Mouse (Mus musculus) limb, embryonic 12.5 days (tissue): ENCODE measurements around the gene Schip1. TPM values are rescaled to one million over a fixed set of nuclear protein-coding genes. Genes with fewer than 3 reads are reported as not detected.

Source experiments
- ATAC-seq: fragments of 200-750 bp; cut with Nextera tagmentation; 2 replicates; pipeline ENCODE4 v1.8.0; 2017; ENCODE audit warnings: low read depth, moderate TSS enrichment; ENCODE audit not compliant: insufficient number of reproducible peaks, insufficient read depth, low FRiP score, low TSS enrichment
- H3K27ac ChIP-seq: fragments of 300-500 bp; sonication (generic); 2 replicates; pipeline ENCODE4 v1.5.1; 2016; ENCODE audit warnings: mild to moderate bottlenecking, moderate library complexity
- H3K27me3 ChIP-seq: fragments of 300-500 bp; sonication (generic); 2 replicates; pipeline ENCODE4 v1.6.1; 2016; ENCODE audit warnings: mild to moderate bottlenecking, moderate library complexity
- H3K36me3 ChIP-seq: fragments of 300-500 bp; sonication (generic); 2 replicates; pipeline ENCODE4 v1.6.1; 2016; ENCODE audit warnings: mild to moderate bottlenecking, moderate library complexity
- H3K4me1 ChIP-seq: fragments of 300-500 bp; sonication (generic); replicated peaks from 2 replicates; pipeline ENCODE4 v1.6.1; 2016
- H3K4me2 ChIP-seq: fragments of 300-500 bp; sonication (generic); 2 replicates; pipeline ENCODE4 v1.6.1; 2016; ENCODE audit warnings: mild to moderate bottlenecking, moderate library complexity
- H3K4me3 ChIP-seq: fragments of 300-500 bp; sonication (generic); replicated peaks from 2 replicates; pipeline ENCODE4 v1.5.1; 2016; ENCODE audit warnings: mild to moderate bottlenecking
- H3K9ac ChIP-seq: fragments of 300-500 bp; sonication (generic); replicated peaks from 2 replicates; pipeline ENCODE4 v1.6.1; 2016; ENCODE audit warnings: mild to moderate bottlenecking, moderate library complexity
- H3K9me3 ChIP-seq: fragments of 300-500 bp; sonication (generic); 2 replicates; pipeline ENCODE4 v1.6.1; 2016; ENCODE audit warnings: mild to moderate bottlenecking, moderate library complexity
- WGBS: fragments of 180-500 bp; shearing (Covaris S2); methylation state at CpG from one replicate; pipeline ENCODE4 v1.1.7; 2016; 5-methylcytosine and 5-hydroxymethylcytosine counted together
- polyA plus RNA-seq: library from polyadenylated mRNA; unstranded; fragments of >200 nt; fragmentation: Nextera tagmentation; extraction: Ambion mirVana; gene quantifications from 2 replicates; pipeline ENCODE4 v1.2.1, GENCODE M21; 2016

Schip1 gene
- polyA plus RNA-seq, result 28.4 and 31.6 TPM in 2 replicates

DNA sequence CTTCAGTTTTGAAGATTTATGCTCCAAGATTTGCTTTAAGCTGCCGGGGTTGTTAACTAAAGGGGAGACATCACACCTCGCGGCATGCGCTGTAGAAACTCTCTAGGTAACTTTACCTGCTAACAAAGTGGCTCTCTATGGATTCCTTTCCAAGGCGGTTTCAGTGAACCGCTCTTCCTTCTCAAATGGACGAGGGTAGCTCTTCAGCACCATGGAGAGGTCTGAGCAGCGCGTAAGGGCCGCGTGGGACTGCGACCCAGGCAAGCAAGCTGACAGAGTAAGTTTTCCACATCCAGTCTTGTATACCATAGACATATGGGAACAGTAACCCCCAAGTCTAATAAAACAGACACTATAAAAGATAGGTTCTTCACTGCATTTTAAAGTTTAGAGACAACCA lies at the start of gene Schip1:
Schip1 (plus strand) TSS at position 72 of the 400 bp plus-strand sequence.
- 31% methylated on average over 12 of the region's 12 CpGs for WGBS
- Histone ChIP-seq H3K9ac (no peak within 1 kb of the TSS), H3K27ac (no peak within 1 kb of the TSS), H3K4me2 (no peak within 1 kb of the TSS), H3K9me3 (no peaks in the 10 kb centered on the region), H3K27me3 (peaks cover 8% of the 10 kb centered on the region; the same call in 1 of the 2 replicates), H3K36me3 (no peaks in the 10 kb centered on the region), H3K4me3 (no peak within 1 kb of the TSS), H3K4me1 (no peaks in the 10 kb centered on the region)
- no peak for ATAC-seq

DNA sequence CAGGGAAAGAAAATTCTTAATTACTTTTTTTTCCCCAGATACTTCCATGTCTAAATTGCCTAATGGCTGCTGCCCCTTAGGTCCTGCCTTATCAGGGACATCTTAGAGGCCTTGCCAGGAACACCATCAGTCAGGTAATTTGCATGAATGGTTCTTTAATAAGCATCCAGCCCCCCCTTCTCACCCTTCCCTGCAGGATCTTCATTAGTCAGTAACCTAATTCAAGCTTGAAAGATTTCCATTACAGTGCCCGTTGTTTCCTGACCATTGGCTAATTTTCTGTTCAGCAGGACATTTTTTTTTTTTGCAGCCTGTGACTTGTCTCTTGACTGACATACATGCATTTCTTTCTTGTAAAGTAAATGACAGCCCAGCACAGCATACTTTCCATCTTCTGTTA lies 48.8 kb upstream of the Schip1 start:
- H3K27me3 ChIP-seq, result no peaks in the 10 kb centered on the region
- no peak for ATAC-seq
- H3K36me3 ChIP-seq, result no peaks in the 10 kb centered on the region
- no peak overlapping the region for H3K4me2 ChIP-seq
- 56% methylated on average over 1 of the region's 1 CpGs for WGBS
- no peak overlapping the region for H3K4me3 ChIP-seq
- no peak overlapping the region for H3K27ac ChIP-seq
- no peaks in the 10 kb centered on the region for H3K9me3 ChIP-seq
- no peak overlapping the region for H3K9ac ChIP-seq
- no peaks in the 10 kb centered on the region for H3K4me1 ChIP-seq

- Histone ChIP-seq H3K4me1 (no peaks in the 10 kb centered on the region), H3K9me3 (no peaks in the 10 kb centered on the region), H3K27me3 (no peaks in the 10 kb centered on the region), H3K4me2 (no peak overlapping the region), H3K4me3 (no peak overlapping the region), H3K36me3 (no peaks in the 10 kb centered on the region), H3K27ac (no peak overlapping the region), H3K9ac (no peak overlapping the region)
- WGBS, result 72% methylated on average over 4 of the region's 4 CpGs
- no peak for ATAC-seq
These were observed 45.2 kb upstream of the Schip1 start for GRCm38 (mm10) chr3:68019401-68019800.

GRCm38 (mm10) chr3:68036097-68036496 lies 28.5 kb upstream of the Schip1 start:
- H3K4me2 ChIP-seq, result no peak overlapping the region
- WGBS, result 46% methylated on average over 3 of the region's 3 CpGs
- H3K9me3 ChIP-seq, result no peaks in the 10 kb centered on the region
- 0 out of 2 replicates have a peak, but pooled peaks cover 5% of the 10 kb centered on the region for H3K4me1 ChIP-seq
- no peak for ATAC-seq
- no peaks in the 10 kb centered on the region for H3K36me3 ChIP-seq
- H3K4me3 ChIP-seq, result no peak overlapping the region
- no peak overlapping the region for H3K9ac ChIP-seq
- no peak overlapping the region for H3K27ac ChIP-seq
- H3K27me3 ChIP-seq, result peaks cover 5% of the 10 kb centered on the region; the same call in 1 of the 2 replicates

GRCm38 (mm10) chr3:68042951-68043350 lies 21.7 kb upstream of the Schip1 start:
- no peak overlapping the region for H3K9ac ChIP-seq
- no peak overlapping the region for H3K4me3 ChIP-seq
- no peak overlapping the region for H3K27ac ChIP-seq
- H3K36me3 ChIP-seq, result no peaks in the 10 kb centered on the region
- ATAC-seq, result no peak
- no peaks in the 10 kb centered on the region for H3K4me1 ChIP-seq
- no peaks in the 10 kb centered on the region for H3K9me3 ChIP-seq
- 93% methylated on average over 2 of the region's 2 CpGs for WGBS
- no peak overlapping the region for H3K4me2 ChIP-seq
- peaks cover 21% of the 10 kb centered on the region for H3K27me3 ChIP-seq

GRCm38 (mm10) chr3:68045475-68046416 lies 18.9 kb upstream of the Schip1 start:
- no peak for ATAC-seq
- no peak overlapping the region for H3K4me3 ChIP-seq
- H3K9me3 ChIP-seq, result no peaks in the 10 kb centered on the region
- H3K27ac ChIP-seq, result no peak overlapping the region
- H3K9ac ChIP-seq, result no peak overlapping the region
- peaks cover 36% of the 10 kb centered on the region for H3K27me3 ChIP-seq
- no peak overlapping the region for H3K4me2 ChIP-seq
- no peaks in the 10 kb centered on the region for H3K4me1 ChIP-seq
- H3K36me3 ChIP-seq, result no peaks in the 10 kb centered on the region
- WGBS, result 48% methylated on average over 9 of the region's 9 CpGs

DNA sequence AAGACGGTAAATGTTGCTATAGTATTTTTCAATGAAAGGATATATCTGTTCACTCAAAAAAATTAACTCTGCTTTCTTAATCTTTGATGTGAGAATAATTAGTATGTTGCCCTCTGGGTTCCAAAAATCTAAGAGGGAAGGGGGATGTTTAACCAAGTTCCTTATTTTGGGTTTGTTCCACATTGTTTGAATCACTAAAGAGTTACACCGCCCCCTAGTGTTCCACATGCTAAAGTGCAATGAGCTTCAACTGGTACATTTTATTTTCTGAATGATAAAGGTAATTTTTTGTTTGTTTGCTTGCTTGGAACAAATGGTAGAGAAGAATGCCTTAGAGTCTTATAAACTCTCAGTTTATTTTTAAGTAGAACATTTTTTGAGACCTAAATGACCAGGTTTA lies 11.1 kb upstream of the Schip1 start:
- no peaks in the 10 kb centered on the region for H3K4me1 ChIP-seq
- no peaks in the 10 kb centered on the region for H3K36me3 ChIP-seq
- no peaks in the 10 kb centered on the region for H3K9me3 ChIP-seq
- H3K9ac ChIP-seq, result no peak overlapping the region
- H3K27ac ChIP-seq, result no peak overlapping the region
- H3K27me3 ChIP-seq, result peaks cover 31% of the 10 kb centered on the region
- ATAC-seq, result no peak
- no peak overlapping the region for H3K4me3 ChIP-seq
- 48% methylated on average over 2 of the region's 2 CpGs for WGBS
- H3K4me2 ChIP-seq, result no peak overlapping the region

DNA sequence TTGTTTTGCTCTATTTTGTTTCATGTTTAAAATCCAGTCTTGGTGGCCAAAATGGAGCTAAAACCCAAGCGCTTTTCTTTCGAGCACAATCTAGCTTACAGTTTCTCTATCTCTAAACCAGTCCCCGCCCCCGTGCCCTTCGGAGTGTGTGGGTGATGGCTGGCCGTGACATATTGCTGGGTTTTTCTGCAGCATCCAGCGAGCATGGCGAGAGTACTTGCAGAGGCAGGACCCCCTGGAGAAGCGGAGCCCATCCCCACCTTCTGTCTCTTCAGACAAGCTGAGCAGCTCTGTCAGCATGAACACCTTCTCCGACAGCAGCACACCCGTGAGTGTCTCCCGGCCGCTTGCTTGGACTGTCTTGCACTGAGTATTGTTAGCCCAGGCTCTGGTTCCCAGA lies 9.5 kb upstream of the Schip1 start:
- Histone ChIP-seq H3K4me3 (no peak overlapping the region), H3K9ac (peak overlapping the region; percentile 5; the same call in 1 of the 2 replicates), H3K36me3 (no peaks in the 10 kb centered on the region), H3K9me3 (no peaks in the 10 kb centered on the region), H3K27ac (no peak overlapping the region), H3K4me2 (no peak overlapping the region), H3K27me3 (peaks cover 17% of the 10 kb centered on the region), H3K4me1 (no peaks in the 10 kb centered on the region)
- no peak for ATAC-seq
- 64% methylated on average over 13 of the region's 13 CpGs for WGBS

DNA sequence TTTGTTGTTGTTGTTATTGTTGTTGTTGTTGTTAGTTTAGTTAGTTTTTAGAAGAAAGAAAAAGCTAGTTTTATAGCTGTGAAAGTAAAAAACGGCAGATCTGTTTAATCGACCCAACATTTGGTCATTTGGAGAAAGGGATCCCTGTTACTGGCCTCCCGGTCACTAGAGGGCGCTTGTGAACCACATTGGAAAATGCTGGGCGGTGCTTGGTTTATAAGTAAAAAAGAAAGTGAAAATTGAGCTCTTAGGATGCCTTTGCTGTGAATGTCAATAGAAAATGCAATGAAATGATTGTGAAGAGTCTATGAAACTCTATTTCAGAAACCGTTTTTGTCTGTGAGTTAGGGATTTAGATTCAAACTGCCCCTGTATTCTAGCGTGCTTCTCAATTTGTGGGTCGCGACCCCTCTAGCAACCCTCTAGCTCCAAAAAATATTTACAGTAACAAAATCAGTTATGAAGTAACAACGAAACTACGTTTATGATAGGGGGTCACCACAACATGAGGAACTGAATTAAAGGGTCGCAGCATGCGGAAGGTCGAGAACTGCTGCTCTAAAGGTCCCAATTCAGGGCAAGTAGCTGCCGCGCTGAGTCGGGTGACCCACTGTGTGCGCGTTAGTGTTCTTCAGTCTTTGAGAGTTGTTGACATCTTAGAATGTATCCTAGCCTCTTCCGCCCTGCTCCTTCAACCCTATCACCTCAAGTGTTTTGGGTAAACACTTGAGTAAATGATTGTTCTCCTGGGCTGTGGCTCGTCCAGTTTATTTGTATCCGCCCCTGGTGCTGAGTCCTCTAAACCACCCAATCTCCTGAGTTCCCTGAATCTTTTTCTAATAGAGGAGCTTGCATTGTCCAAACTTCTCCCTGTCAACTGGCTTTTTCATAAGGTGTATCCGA lies 8.0 kb upstream of the Schip1 start:
- ATAC-seq, result no peak
- 57% methylated on average over 23 of the region's 23 CpGs for WGBS

DNA sequence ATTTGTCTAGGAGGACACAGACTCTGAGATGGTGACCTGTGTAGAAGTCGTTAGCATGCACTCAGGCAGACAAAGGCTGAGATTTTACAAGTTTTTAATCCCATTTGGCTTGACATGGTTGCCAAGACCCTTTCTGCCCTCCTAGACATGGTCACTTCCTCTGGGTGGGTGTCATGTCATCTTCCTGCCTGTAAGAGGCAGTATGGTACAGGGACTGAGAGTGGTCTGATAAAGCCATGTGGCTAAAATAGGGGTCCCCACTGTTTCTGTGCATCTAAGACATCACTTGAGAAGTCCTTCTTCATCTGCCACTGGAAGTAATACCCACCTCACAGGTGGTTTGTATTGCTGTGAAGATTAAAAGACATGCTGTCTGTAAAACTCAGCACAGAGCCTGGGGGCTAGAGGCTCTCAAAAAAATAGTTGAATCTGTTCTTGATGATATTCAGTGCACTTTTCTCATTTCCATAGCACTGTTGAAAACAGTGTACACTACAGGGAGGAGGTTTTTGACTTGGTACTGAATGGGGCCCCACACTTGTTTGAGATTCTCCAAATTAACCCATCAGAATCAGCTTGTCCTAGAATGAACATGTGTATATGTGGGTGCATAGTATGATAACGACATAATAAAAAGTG lies 5.3 kb upstream of the Schip1 start:
- H3K4me1 ChIP-seq, result no peaks in the 10 kb centered on the region
- H3K27ac ChIP-seq, result no peak overlapping the region
- no peak for ATAC-seq

More for the DNA sequence above, 8.0 kb upstream of the Schip1 start:
- peaks cover 18% of the 10 kb centered on the region for H3K27me3 ChIP-seq
- H3K27ac ChIP-seq, result no peak overlapping the region
- no peaks in the 10 kb centered on the region for H3K4me1 ChIP-seq
- H3K4me3 ChIP-seq, result peak overlapping the region; percentile 20
- peak overlapping the region; percentile 28 for H3K4me2 ChIP-seq
- no peaks in the 10 kb centered on the region for H3K9me3 ChIP-seq
- no peaks in the 10 kb centered on the region for H3K36me3 ChIP-seq
- H3K9ac ChIP-seq, result no peak overlapping the region

More for the DNA sequence above, 5.3 kb upstream of the Schip1 start:
- no peaks in the 10 kb centered on the region for H3K9me3 ChIP-seq
- no peaks in the 10 kb centered on the region for H3K36me3 ChIP-seq
- no peak overlapping the region for H3K4me3 ChIP-seq
- 51% methylated on average over 2 of the region's 2 CpGs for WGBS
- H3K27me3 ChIP-seq, result peaks cover 25% of the 10 kb centered on the region
- no peak overlapping the region for H3K9ac ChIP-seq
- no peak overlapping the region for H3K4me2 ChIP-seq
